Mouse (Mus musculus) natural killer cell, adult 2 months (primary cell): ENCODE results near the gene Tbcb.
A peak's percentile ranks its signal among the peaks of the same experiment; 100 is the strongest.
"Not testable (repeated sequence)": the region's sequence is repeated elsewhere in the genome, so short reads cannot be mapped to it uniquely, and the experiment has no call there.

Experiments
- DNase-seq, 2 experiments: peaks; one replicate each; pipeline ENCODE4 v3.0.0; 2022; ENCODE audit warnings: low spot score in 2 of 2

Gene Tbcb

GRCm38 (mm10) chr7:30193581-30194100 lies 38.4 kb downstream of the Tbcb start:
- peak; percentile 70 to 77 for DNase-seq

GRCm38 (mm10) chr7:30193013-30193412 lies 39.1 kb downstream of the Tbcb start:
- no peak for DNase-seq

GRCm38 (mm10) chr7:30192088-30192487 lies 40.0 kb downstream of the Tbcb start:
- DNase-seq, result no peak

GRCm38 (mm10) chr7:30189116-30189491 lies 43.0 kb downstream of the Tbcb start:
- no peak for DNase-seq

- no peak for DNase-seq
Measured at GRCm38 (mm10) chr7:30188344-30189115, 43.5 kb downstream of the Tbcb start.

GRCm38 (mm10) chr7:30184641-30185348 lies 47.3 kb downstream of the Tbcb start:
- no peak for DNase-seq

- DNase-seq, result peak; percentile 84
Measured at GRCm38 (mm10) chr7:30183879-30184289, 48.2 kb downstream of the Tbcb start, which contains the start of gene Cox7a1. Gene Cox7a1 (plus strand): TSS chr7:30184144.

- DNase-seq, result not testable (repeated sequence)
Measured at GRCm38 (mm10) chr7:30183189-30183588, 48.9 kb downstream of the Tbcb start.

- DNase-seq, result not testable (repeated sequence)
Measured at GRCm38 (mm10) chr7:30181929-30182328, 50.1 kb downstream of the Tbcb start.

GRCm38 (mm10) chr7:30181308-30181707 lies 50.8 kb downstream of the Tbcb start:
- DNase-seq, result peak; percentile 62 to 78

GRCm38 (mm10) chr7:30178256-30178655 lies 53.8 kb downstream of the Tbcb start:
- no peak for DNase-seq

GRCm38 (mm10) chr7:30176474-30176873 lies 55.6 kb downstream of the Tbcb start:
- DNase-seq, result no peak
